Mouse (Mus musculus): Measurements from ENCODE around the gene Sdhaf3. TPM values are rescaled to one million over a fixed set of nuclear protein-coding genes. Genes with fewer than 3 reads are reported as not detected.

The Sdhaf3 gene
- polyA plus RNA-seq, 1 experiment from 2014 or later, result 5.2 TPM

DNA sequence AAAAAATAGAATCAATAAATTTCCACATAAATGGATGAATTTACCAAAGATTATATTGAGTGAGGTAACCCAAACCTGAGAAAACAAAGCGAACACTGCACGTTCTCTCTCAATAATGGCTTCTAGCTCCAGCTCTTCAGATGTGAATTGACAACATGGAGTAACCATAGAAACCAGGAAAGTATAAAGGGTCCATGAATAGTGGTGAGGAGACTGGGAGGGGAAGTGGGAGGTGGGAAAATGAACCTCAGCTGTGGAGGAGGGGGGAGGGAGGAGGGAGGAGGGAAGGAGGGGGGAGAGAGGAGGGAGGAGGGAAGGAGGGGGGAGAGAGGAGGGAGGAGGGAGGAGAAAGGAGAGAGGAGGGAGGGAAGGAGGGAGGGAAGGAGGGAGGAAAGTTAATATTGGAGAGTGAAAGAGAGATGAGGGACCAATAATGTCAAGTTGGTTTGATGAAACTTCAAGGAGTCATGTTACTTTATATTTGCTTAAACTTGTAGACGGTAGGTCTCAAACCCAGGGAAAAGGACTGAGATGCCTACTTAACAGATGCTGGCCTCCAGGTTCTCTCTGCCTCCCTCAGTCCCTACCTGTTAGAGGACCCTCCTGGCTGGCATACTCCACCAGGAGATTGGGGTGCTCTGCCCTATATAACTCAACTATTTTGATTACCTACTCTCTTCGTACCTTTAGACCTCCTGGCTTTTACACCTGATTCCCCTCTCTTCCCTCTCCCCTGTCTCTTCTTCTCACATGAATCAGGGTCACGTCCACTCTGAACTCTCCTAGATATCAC is 126.9 kb downstream of the Sdhaf3 start:
- Histone ChIP-seq H3K36me3 (ENCODE audit: control insufficient read depth, insufficient read depth) (no peaks in the 10 kb centered on the region), H3K4me1 (replicated peaks; ENCODE audit: control insufficient read depth, insufficient read depth, low read length) (no peaks in the 10 kb centered on the region), H3K9ac (ENCODE audit: low read depth, low read length) (no peak overlapping the region), H3K27ac (ENCODE audit: low read depth, low read length) (no peak overlapping the region), H3K27me3 (replicated peaks; ENCODE audit: control insufficient read depth, insufficient read depth, low read length) (no peaks in the 10 kb centered on the region), H3K4me2 (replicated peaks; ENCODE audit: low read depth) (no peak overlapping the region), H3K4me3 (ENCODE audit: low read depth, low read length) (no peak overlapping the region), H3K9me3 (ENCODE audit: control insufficient read depth) (no peaks in the 10 kb centered on the region)
- ATAC-seq, result no peak
- WGBS, result 72% methylated on average over 5 of the region's 5 CpGs
- TF ChIP-seq CTCF (IDR thresholded peaks at IDR 0.05; ENCODE audit: low read depth), result no peak

DNA sequence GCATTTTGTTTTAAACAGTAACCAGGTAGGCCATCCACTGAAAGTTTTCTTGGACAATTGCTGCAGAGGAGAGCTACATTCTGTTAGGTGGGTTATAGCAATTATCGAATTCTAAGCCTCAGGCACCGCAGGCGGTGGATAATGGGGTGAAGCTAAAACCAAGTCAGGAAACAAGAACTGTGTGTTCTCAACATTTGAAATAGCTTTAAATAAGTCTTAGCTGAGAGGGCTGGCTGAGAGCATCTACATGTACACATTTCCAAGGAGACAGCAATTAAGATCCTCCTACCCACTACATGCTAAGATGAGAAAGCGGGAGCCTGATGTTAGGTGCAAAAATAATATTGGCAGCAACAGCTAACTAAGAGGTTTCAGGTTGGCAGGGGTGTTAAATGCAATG is 127.9 kb downstream of the Sdhaf3 start:
- Histone ChIP-seq H3K4me1 (replicated peaks; ENCODE audit: control insufficient read depth, insufficient read depth, low read length) (no peaks in the 10 kb centered on the region), H3K27me3 (replicated peaks; ENCODE audit: control insufficient read depth, insufficient read depth, low read length) (no peaks in the 10 kb centered on the region), H3K27ac (ENCODE audit: low read depth, low read length) (no peak overlapping the region), H3K36me3 (ENCODE audit: control insufficient read depth, insufficient read depth) (no peaks in the 10 kb centered on the region), H3K9ac (ENCODE audit: low read depth, low read length) (no peak overlapping the region), H3K9me3 (ENCODE audit: control insufficient read depth) (no peaks in the 10 kb centered on the region), H3K4me2 (replicated peaks; ENCODE audit: low read depth) (no peak overlapping the region), H3K4me3 (ENCODE audit: low read depth, low read length) (no peak overlapping the region)
- no peak for ATAC-seq
- no peak for TF ChIP-seq CTCF (IDR thresholded peaks at IDR 0.05; ENCODE audit: low read depth)
- 97% methylated on average over 4 of the region's 4 CpGs for WGBS

DNA sequence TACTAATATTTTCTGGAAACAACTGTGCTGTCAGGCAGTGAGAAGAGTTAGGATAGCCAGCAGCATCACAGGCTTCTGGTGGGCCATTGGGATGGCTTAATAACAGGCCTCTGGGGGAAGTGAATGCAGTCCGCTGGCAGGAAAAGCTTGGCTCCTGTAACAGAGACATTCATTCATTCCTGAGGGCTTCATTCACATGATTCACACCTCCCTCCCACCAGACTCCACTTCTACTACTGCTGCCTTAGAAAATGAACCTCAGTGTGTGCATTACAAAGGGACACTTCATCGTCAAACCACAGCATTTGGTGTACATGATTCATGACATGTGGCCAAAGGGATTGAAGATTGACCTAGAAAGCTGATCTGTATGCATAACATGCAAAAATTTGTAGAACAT is 128.6 kb downstream of the Sdhaf3 start:
- Histone ChIP-seq H3K36me3 (ENCODE audit: control insufficient read depth, insufficient read depth) (no peaks in the 10 kb centered on the region), H3K27ac (ENCODE audit: low read depth, low read length) (no peak overlapping the region), H3K4me1 (replicated peaks; ENCODE audit: control insufficient read depth, insufficient read depth, low read length) (no peaks in the 10 kb centered on the region), H3K4me2 (replicated peaks; ENCODE audit: low read depth) (no peak overlapping the region), H3K9me3 (ENCODE audit: control insufficient read depth) (no peaks in the 10 kb centered on the region), H3K9ac (ENCODE audit: low read depth, low read length) (no peak overlapping the region), H3K27me3 (replicated peaks; ENCODE audit: control insufficient read depth, insufficient read depth, low read length) (no peaks in the 10 kb centered on the region), H3K4me3 (ENCODE audit: low read depth, low read length) (no peak overlapping the region)
- TF ChIP-seq CTCF (IDR thresholded peaks at IDR 0.05; ENCODE audit: low read depth), result no peak
- ATAC-seq, result no peak
- WGBS, result 83% methylated on average over 2 of the region's 2 CpGs

DNA sequence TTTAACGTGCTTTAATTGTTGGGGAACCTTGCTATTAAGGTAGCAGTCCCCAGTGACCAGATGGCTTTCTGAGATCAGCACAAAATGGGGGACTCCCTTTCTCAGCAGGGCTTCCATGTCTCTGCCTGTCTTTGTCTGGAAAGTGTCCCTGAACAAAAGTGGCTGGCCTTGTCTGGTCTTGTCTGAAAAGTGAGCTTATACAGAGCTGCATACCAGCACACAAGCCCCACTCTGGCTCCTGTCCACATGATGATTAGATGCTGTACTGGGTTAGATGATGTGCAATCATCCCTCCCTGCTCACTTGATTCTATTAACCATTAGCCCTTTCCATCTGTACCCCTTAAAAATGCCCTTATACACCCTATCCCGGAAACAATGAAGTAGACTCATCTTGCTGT is 129.7 kb downstream of the Sdhaf3 start:
- no peaks in the 10 kb centered on the region for H3K36me3 ChIP-seq (ENCODE audit: control insufficient read depth, insufficient read depth)
- TF ChIP-seq CTCF (IDR thresholded peaks at IDR 0.05; ENCODE audit: low read depth), result no peak
- no peak for ATAC-seq
- no peak overlapping the region for H3K4me3 ChIP-seq (ENCODE audit: low read depth, low read length)
- no peak overlapping the region for H3K4me2 ChIP-seq (replicated peaks; ENCODE audit: low read depth)
- WGBS, result 83% methylated on average over 2 of the region's 2 CpGs
- H3K9ac ChIP-seq (ENCODE audit: low read depth, low read length), result no peak overlapping the region
- no peaks in the 10 kb centered on the region for H3K4me1 ChIP-seq (replicated peaks; ENCODE audit: control insufficient read depth, insufficient read depth, low read length)
- no peak overlapping the region for H3K27ac ChIP-seq (ENCODE audit: low read depth, low read length)
- H3K27me3 ChIP-seq (replicated peaks; ENCODE audit: control insufficient read depth, insufficient read depth, low read length), result no peaks in the 10 kb centered on the region
- no peaks in the 10 kb centered on the region for H3K9me3 ChIP-seq (ENCODE audit: control insufficient read depth)

DNA sequence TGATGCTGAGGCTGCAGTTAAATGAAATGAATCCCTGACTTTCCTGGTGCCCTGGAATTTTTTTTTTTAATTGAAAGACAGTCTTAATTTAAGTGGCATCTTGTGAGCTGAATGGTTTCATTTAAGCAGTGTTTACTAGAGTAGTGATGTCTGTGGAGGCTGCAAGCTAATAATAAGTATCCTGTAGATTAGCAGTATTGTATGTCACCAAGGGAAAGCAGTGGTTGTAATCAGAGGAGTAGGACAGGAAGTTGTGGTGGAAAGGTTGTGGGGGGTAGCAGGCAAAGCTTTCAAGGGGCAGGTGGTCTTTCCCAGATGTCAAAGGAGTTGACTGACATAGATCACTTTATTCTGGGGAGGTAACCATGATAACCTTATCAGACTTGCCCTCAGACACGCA is 136.3 kb downstream of the Sdhaf3 start:
- ATAC-seq, result no peak
- no peak overlapping the region for H3K4me3 ChIP-seq (ENCODE audit: low read depth, low read length)
- no peaks in the 10 kb centered on the region for H3K36me3 ChIP-seq (ENCODE audit: control insufficient read depth, insufficient read depth)
- H3K27me3 ChIP-seq (replicated peaks; ENCODE audit: control insufficient read depth, insufficient read depth, low read length), result no peaks in the 10 kb centered on the region
- 83% methylated on average over 1 of the region's 1 CpGs for WGBS
- H3K27ac ChIP-seq (ENCODE audit: low read depth, low read length), result no peak overlapping the region
- TF ChIP-seq CTCF (IDR thresholded peaks at IDR 0.05; ENCODE audit: low read depth), result no peak
- H3K4me1 ChIP-seq (replicated peaks; ENCODE audit: control insufficient read depth, insufficient read depth, low read length), result no peaks in the 10 kb centered on the region
- no peak overlapping the region for H3K9ac ChIP-seq (ENCODE audit: low read depth, low read length)
- no peaks in the 10 kb centered on the region for H3K9me3 ChIP-seq (ENCODE audit: control insufficient read depth)
- no peak overlapping the region for H3K4me2 ChIP-seq (replicated peaks; ENCODE audit: low read depth)

Other genes starting within 250 kb of the Sdhaf3 start
- not detected in 2 replicates for gene Dlx6, start 92.7 kb upstream of the Sdhaf3 start, polyA plus RNA-seq (2015; fragmentation: Nextera tagmentation; extraction: Ambion mirVana)
- gene Dlx5, start 73.9 kb upstream of the Sdhaf3 start, polyA plus RNA-seq (2015; fragmentation: Nextera tagmentation; extraction: Ambion mirVana), result 0.27 and 0.33 TPM in 2 replicates

Measured in intestine, postnatal 0 days (tissue).